Mouse (Mus musculus) R1 (cell line): Measurements from ENCODE around the gene Apoa5.
"Not testable (repeated sequence)": the region's sequence is repeated elsewhere in the genome, so short reads cannot be mapped to it uniquely, and the experiment has no call there.

Experiments used
- DNase-seq: peaks from one replicate; pipeline ENCODE4 v3.0.0-alpha.2; 2018; ENCODE audit warnings: low read depth, low spot score

Gene Apoa5

GRCm38 (mm10) chr9:46261131-46261530 is 7.3 kb upstream of the Apoa5 start:
- DNase-seq: no peak

- DNase-seq: no peak
These were observed 692 bp downstream of the Apoa5 start for GRCm38 (mm10) chr9:46269125-46269524.

- no peak for DNase-seq
These were observed 2.3 kb downstream of the Apoa5 start for GRCm38 (mm10) chr9:46270782-46271181.

- DNase-seq: no peak
These were observed 3.6 kb downstream of the Apoa5 start for GRCm38 (mm10) chr9:46272070-46272469.

GRCm38 (mm10) chr9:46272677-46273454 is 4.4 kb downstream of the Apoa5 start, which contains the start of gene Zpr1:
Gene Zpr1, plus strand, starts transcription at chr9:46273064.
- DNase-seq: peak; percentile 98

GRCm38 (mm10) chr9:46274494-46274893 is 6.1 kb downstream of the Apoa5 start:
- DNase-seq: no peak

- peak; percentile 96 for DNase-seq
These were observed 14.4 kb downstream of the Apoa5 start, which contains the start of gene Bud13 for GRCm38 (mm10) chr9:46282631-46283436. Gene Bud13, plus strand, starts transcription at chr9:46283008.

GRCm38 (mm10) chr9:46298381-46298780 is 29.9 kb downstream of the Apoa5 start:
- no peak for DNase-seq

- peak; percentile 77 for DNase-seq
These were observed 33.7 kb downstream of the Apoa5 start for GRCm38 (mm10) chr9:46302142-46302541.

GRCm38 (mm10) chr9:46309121-46309520 is 40.7 kb downstream of the Apoa5 start:
- DNase-seq: peak; percentile 76

- DNase-seq: peak; percentile 82
These were observed 46.1 kb downstream of the Apoa5 start for GRCm38 (mm10) chr9:46314507-46314906.

GRCm38 (mm10) chr9:46314921-46315320 is 46.5 kb downstream of the Apoa5 start:
- no peak for DNase-seq

GRCm38 (mm10) chr9:46315807-46316365 is 47.5 kb downstream of the Apoa5 start:
- no peak for DNase-seq

GRCm38 (mm10) chr9:46316388-46316787 is 48.0 kb downstream of the Apoa5 start:
- no peak for DNase-seq

- no peak for DNase-seq
These were observed 48.5 kb downstream of the Apoa5 start for GRCm38 (mm10) chr9:46316909-46317308.

GRCm38 (mm10) chr9:46317957-46318356 is 49.5 kb downstream of the Apoa5 start:
- DNase-seq: peak; percentile 42

- not testable (repeated sequence) for DNase-seq
These were observed 51.5 kb downstream of the Apoa5 start, which contains the start of gene 4931429L15Rik for GRCm38 (mm10) chr9:46319886-46320285. Gene 4931429L15Rik, minus strand, starts transcription at chr9:46319986.

GRCm38 (mm10) chr9:46320461-46320860 is 52.0 kb downstream of the Apoa5 start:
- DNase-seq: no peak
